Mouse (Mus musculus) adipocyte (in vitro differentiated cells): ENCODE measurements at regions not wholly inside any gene's neighbourhood (a gene's known extent, or its start where the extent isn't known, plus 50 kb on each side); places are given as distances from the start of the nearest gene placed in this dataset.
A peak's percentile ranks its signal among the peaks of the same experiment; 100 is the strongest.

ENCODE experiments used
- DNase-seq: peaks from one replicate; pipeline ENCODE4 v3.0.0-alpha.2; 2016; ENCODE audit warnings: low spot score

DNA sequence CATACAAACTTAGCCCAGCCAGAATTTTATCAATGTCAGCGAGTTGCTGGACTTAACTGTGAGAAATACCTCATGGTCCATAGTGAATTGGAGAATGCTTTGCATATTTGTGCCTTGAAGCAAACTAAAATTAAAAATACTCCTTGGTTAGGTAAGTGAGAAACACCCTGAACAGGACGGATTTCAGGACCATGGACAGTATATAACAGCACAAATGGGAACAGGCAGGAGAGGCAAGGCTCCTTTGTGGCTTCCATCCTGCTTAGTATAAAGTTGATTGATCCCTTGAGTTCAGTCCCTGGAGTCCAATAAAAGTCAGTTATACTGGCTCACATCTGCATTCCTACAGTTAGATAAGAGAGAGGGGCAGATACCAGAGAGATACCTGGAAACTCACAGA is 53.9 kb upstream of the Bpifa3 start:
- DNase-seq: peak; percentile 35
